Mouse (Mus musculus): Measurements from ENCODE around the gene Irs2.

DNA sequence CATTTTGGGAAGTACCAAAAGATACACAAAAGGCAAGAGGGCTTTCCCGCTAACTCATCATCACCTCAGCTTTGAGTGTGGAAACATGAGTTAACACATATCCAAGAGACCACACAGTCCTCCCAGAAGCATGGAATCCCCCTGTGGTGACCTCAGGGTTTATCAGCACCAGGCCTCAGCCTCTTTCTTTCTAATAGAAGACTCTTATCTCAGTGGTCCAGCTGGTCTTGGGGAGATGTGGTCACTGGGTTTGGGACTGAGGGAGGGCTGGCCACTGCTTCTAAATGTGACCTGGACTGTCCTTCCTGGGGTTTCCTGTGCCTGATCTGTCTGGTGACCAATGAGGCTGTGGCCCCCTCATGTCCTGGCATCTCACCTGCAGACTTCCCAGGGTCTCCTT, 39.6 kb upstream of the Irs2 start:
- TF ChIP-seq POLR2A (IDR thresholded peaks at IDR 0.05; ENCODE audit: insufficient read depth, low read depth, low read length) (no peak), EP300 (IDR thresholded peaks at IDR 0.05; ENCODE audit: insufficient read depth, low read depth, low read length) (no peak)

Measured in heart, adult 2 months (tissue).